Mouse (Mus musculus) hindbrain, postnatal 0 days (tissue): Measurements from ENCODE around the gene Ndufv1. TPM values are rescaled to one million over a fixed set of nuclear protein-coding genes. Genes with fewer than 3 reads are reported as not detected.

Experiments
- ATAC-seq: fragments of 200-750 bp; cut with Nextera tagmentation; 2 replicates; pipeline ENCODE4 v1.8.0; 2017; ENCODE audit warnings: mild to moderate bottlenecking, moderate TSS enrichment, moderate library complexity
- DNase-seq: peaks from one replicate; pipeline ENCODE4 v3.0.0-alpha.2; 2015; ENCODE audit warnings: low spot score
- H3K27ac ChIP-seq: fragments of 300-500 bp; sonication (generic); 2 replicates; pipeline ENCODE4 v1.5.1; 2014; ENCODE audit warnings: mild to moderate bottlenecking
- H3K27me3 ChIP-seq: fragments of 300-500 bp; sonication (generic); 2 replicates; pipeline ENCODE4 v1.6.1; 2014; ENCODE audit warnings: low read length, mixed read lengths; ENCODE audit not compliant: insufficient read depth
- H3K36me3 ChIP-seq: fragments of 300-500 bp; sonication (generic); 2 replicates; pipeline ENCODE4 v1.6.1; 2014; ENCODE audit warnings: low read length, mixed read lengths; ENCODE audit not compliant: insufficient read depth
- H3K4me1 ChIP-seq: fragments of 300-500 bp; sonication (generic); 2 replicates; pipeline ENCODE4 v1.6.1; 2014; ENCODE audit warnings: antibody characterized with exemption, low read length, mixed read lengths; ENCODE audit not compliant: insufficient read depth
- H3K4me2 ChIP-seq: fragments of 300-500 bp; sonication (generic); 2 replicates; pipeline ENCODE4 v1.6.1; 2014; ENCODE audit warnings: low read depth, mild to moderate bottlenecking, low read length, moderate library complexity, mixed read lengths
- H3K4me3 ChIP-seq: fragments of 300-500 bp; sonication (generic); 2 replicates; pipeline ENCODE4 v1.5.1; 2014; ENCODE audit warnings: low read length
- H3K9ac ChIP-seq: fragments of 300-500 bp; sonication (generic); replicated peaks from 2 replicates; pipeline ENCODE4 v1.6.1; 2014; ENCODE audit warnings: mild to moderate bottlenecking, low read length, moderate library complexity, mixed read lengths
- H3K9me3 ChIP-seq: fragments of 300-500 bp; sonication (generic); 2 replicates; pipeline ENCODE4 v1.6.1; 2016; ENCODE audit warnings: low read length, mixed read lengths
- CTCF ChIP-seq: IDR thresholded peaks from 2 replicates; pipeline ENCODE4 v1.5.1; 2016; ENCODE audit warnings: antibody characterized with exemption, control low read depth, low read depth
- WGBS: fragments of 180-500 bp; shearing (Covaris S2); extraction: QIAGEN DNeasy Blood & Tissue Kit; methylation state at CpG from one replicate; pipeline ENCODE4 v1.1.7; 2014; 5-methylcytosine and 5-hydroxymethylcytosine counted together
- polyA plus RNA-seq: library from polyadenylated mRNA; unstranded; fragments of >200 nt; fragmentation: Nextera tagmentation; extraction: Ambion mirVana; gene quantifications from 2 replicates; pipeline ENCODE4 v1.2.1, GENCODE M21; 2015
- total RNA-seq: library from RNA; depleted of rRNA; stranded (reverse); fragments of >200 nt; gene quantifications from 2 replicates; pipeline ENCODE4 v1.2.3, GENCODE M21; 2014

Ndufv1 gene
- total and polyA plus RNA-seq, 2 experiments from 2014 or later: 203 to 285 TPM

DNA sequence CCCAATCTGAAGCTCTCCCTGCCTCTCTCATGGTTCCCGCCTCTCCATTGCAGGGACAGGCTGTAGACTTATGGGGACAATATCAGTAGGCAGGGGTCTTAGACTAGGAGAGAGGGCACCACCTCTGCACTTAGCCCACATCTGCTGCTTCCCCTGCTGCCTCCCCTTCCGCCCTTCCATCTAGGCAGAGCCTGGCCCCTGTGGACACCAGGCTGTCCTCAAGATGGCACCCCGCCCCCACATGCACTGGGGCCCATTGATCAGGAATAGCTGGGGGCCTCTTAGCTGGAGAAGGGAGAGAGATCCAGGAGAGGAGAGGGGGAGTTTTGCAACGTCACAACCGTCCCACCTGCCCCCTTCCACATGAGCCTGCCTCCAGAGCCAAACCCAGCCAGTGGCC is 20.2 kb downstream of the Ndufv1 start, which contains the start of gene Tbx10:
TSS of gene Tbx10 (plus strand) at position 337 of the 400 bp plus-strand sequence.
- no peak within 1 kb of the TSS for H3K4me3 ChIP-seq
- DNase-seq (no peak), ATAC-seq (no peak)
- no peak within 1 kb of the TSS for H3K27ac ChIP-seq
- no peaks in the 10 kb centered on the region for H3K9me3 ChIP-seq
- no peaks in the 10 kb centered on the region for H3K36me3 ChIP-seq
- H3K27me3 ChIP-seq: no peaks in the 10 kb centered on the region
- no peak within 1 kb of the TSS for H3K4me2 ChIP-seq
- H3K9ac ChIP-seq: no peak within 1 kb of the TSS
- H3K4me1 ChIP-seq: no peaks in the 10 kb centered on the region
- no peak for TF ChIP-seq CTCF
- WGBS: 61% methylated on average over 5 of the region's 5 CpGs

GRCm38 (mm10) chr19:3991966-3992365 is 20.6 kb downstream of the Ndufv1 start:
- 93% methylated on average over 3 of the region's 3 CpGs for WGBS
- no peaks in the 10 kb centered on the region for H3K9me3 ChIP-seq
- TF ChIP-seq CTCF: no peak
- no peak overlapping the region for H3K9ac ChIP-seq
- no peaks in the 10 kb centered on the region for H3K36me3 ChIP-seq
- H3K27me3 ChIP-seq: no peaks in the 10 kb centered on the region
- no peaks in the 10 kb centered on the region for H3K4me1 ChIP-seq
- H3K4me3 ChIP-seq: no peak overlapping the region
- no peak overlapping the region for H3K4me2 ChIP-seq
- no peak for DNase-seq
- H3K27ac ChIP-seq: no peak overlapping the region
- ATAC-seq: no peak

- H3K9me3 ChIP-seq: no peaks in the 10 kb centered on the region
- H3K4me3 ChIP-seq: no peak overlapping the region
- H3K4me2 ChIP-seq: no peak overlapping the region
- TF ChIP-seq CTCF: no peak
- ATAC-seq (no peak), DNase-seq (no peak)
- H3K27ac ChIP-seq: no peak overlapping the region
- no peak overlapping the region for H3K9ac ChIP-seq
- no peaks in the 10 kb centered on the region for H3K27me3 ChIP-seq
- 90% methylated on average over 3 of the region's 3 CpGs for WGBS
- no peaks in the 10 kb centered on the region for H3K4me1 ChIP-seq
- no peaks in the 10 kb centered on the region for H3K36me3 ChIP-seq
These were observed 21.0 kb downstream of the Ndufv1 start for GRCm38 (mm10) chr19:3991562-3991961.

DNA sequence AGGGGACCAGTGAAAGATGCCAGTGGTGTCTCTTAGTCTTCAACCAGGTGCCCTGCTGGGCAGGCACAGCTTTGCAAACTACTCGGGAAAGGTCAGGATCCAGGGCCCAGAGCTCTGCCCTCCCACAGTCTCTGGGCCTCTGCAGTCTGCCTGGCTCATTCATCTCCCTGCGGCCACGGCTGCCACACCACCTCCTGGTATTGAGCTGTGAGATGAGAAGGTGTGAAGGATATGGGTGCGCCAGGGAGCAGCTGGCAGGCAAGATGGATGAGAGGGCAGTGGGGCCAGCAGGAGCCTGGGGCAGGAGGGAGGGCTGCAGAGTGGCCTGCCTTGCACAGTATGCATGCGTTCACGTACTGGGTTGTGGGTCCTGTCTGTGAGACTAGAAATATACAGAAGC is 21.8 kb downstream of the Ndufv1 start:
- no peaks in the 10 kb centered on the region for H3K9me3 ChIP-seq
- no peak for TF ChIP-seq CTCF
- H3K9ac ChIP-seq: no peak overlapping the region
- ATAC-seq: no peak
- no peaks in the 10 kb centered on the region for H3K4me1 ChIP-seq
- H3K36me3 ChIP-seq: no peaks in the 10 kb centered on the region
- no peak overlapping the region for H3K27ac ChIP-seq
- H3K4me3 ChIP-seq: no peak overlapping the region
- no peak for DNase-seq
- no peak overlapping the region for H3K4me2 ChIP-seq
- H3K27me3 ChIP-seq: no peaks in the 10 kb centered on the region
- WGBS: 52% methylated on average over 6 of the region's 6 CpGs

DNA sequence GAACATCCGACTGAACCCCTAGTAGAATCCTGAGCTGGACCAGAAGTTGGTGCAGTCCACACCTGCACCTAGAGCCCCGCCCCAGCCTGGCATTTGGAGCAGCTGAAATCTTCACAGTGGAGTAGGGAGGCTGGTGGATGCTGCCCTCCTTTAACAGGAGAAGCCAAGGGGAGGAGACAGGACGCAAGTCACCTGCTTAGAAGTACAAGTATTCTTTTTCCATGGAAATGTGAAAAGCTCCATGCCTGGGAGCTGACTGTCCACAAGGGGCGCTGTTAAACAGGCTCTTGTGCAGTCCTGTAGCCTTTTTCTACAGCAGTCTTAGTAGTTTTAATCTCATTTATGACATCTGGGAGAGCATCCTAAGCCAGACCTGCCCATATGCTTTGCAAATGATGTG is 23.9 kb downstream of the Ndufv1 start:
- H3K36me3 ChIP-seq: no peaks in the 10 kb centered on the region
- 0 out of 2 replicates have a peak, but pooled peaks cover 4% of the 10 kb centered on the region for H3K4me1 ChIP-seq
- no peaks in the 10 kb centered on the region for H3K27me3 ChIP-seq
- H3K4me3 ChIP-seq: no peak overlapping the region
- TF ChIP-seq CTCF: peak; percentile 34; the same call in 1 of the 2 replicates
- ATAC-seq (no peak), DNase-seq (no peak)
- no peak overlapping the region for H3K4me2 ChIP-seq
- H3K9ac ChIP-seq: no peak overlapping the region
- H3K27ac ChIP-seq: no peak overlapping the region
- 92% methylated on average over 4 of the region's 4 CpGs for WGBS
- H3K9me3 ChIP-seq: no peaks in the 10 kb centered on the region

GRCm38 (mm10) chr19:3988066-3988465 is 24.5 kb downstream of the Ndufv1 start:
- DNase-seq (no peak), ATAC-seq (no peak)
- 0 out of 2 replicates have a peak, but pooled peaks cover 5% of the 10 kb centered on the region for H3K4me1 ChIP-seq
- H3K27ac ChIP-seq: no peak overlapping the region
- WGBS: 93% methylated on average over 14 of the region's 14 CpGs
- no peak overlapping the region for H3K9ac ChIP-seq
- no peaks in the 10 kb centered on the region for H3K36me3 ChIP-seq
- TF ChIP-seq CTCF: no peak
- H3K4me3 ChIP-seq: no peak overlapping the region
- no peak overlapping the region for H3K4me2 ChIP-seq
- no peaks in the 10 kb centered on the region for H3K9me3 ChIP-seq
- no peaks in the 10 kb centered on the region for H3K27me3 ChIP-seq

- WGBS: 21% methylated on average over 8 of the region's 8 CpGs
- Histone ChIP-seq H3K9ac (no peak within 1 kb of the TSS), H3K36me3 (no peaks in the 10 kb centered on the region), H3K27ac (no peak within 1 kb of the TSS), H3K4me1 (0 out of 2 replicates have a peak, but pooled peaks cover 5% of the 10 kb centered on the region), H3K9me3 (no peaks in the 10 kb centered on the region), H3K4me2 (no peak within 1 kb of the TSS), H3K27me3 (no peaks in the 10 kb centered on the region), H3K4me3 (no peak within 1 kb of the TSS)
- DNase-seq: peak; percentile 34
- ATAC-seq: no peak
- no peak for TF ChIP-seq CTCF
These were observed 26.3 kb downstream of the Ndufv1 start, which contains the start of gene Acy3 for GRCm38 (mm10) chr19:3986334-3986733. Gene Acy3, plus strand, starts transcription at chr19:3986570.
